Mouse (Mus musculus): ENCODE data around the gene Cav3. TPM values are rescaled to one million over a fixed set of nuclear protein-coding genes. Genes with fewer than 3 reads are reported as not detected.
A peak's percentile ranks its signal among the peaks of the same experiment; 100 is the strongest.

Gene Cav3
- polyA plus RNA-seq, 1 experiment from 2014 or later = 127 TPM

GRCm38 (mm10) chr6:112490625-112491242 lies 31.4 kb downstream of the Cav3 start:
- H3K9me3 ChIP-seq (replicated peaks; ENCODE audit: control insufficient read depth, low read length) = no peaks in the 10 kb centered on the region
- WGBS = 2% methylated on average over 35 of the region's 35 CpGs

DNA sequence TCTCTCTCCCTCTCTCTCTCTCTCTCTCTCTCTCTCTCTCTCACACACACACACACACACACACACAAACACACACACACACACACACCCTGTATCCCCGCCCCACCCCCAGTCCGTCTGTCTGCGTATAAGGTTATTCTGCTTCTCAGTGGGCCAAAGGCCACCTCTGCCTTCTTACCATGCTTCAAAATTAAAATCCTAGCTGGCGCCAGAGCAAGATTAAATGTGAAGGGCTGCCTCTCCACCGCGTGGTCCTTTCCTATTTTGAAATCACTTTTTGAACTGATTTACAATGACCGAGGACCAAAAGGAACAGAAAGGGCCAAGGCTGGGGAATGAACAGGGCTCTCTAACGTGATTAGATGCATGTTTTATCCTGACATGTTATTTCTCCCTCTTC lies 32.2 kb downstream of the Cav3 start:
- Histone ChIP-seq H3K9ac (ENCODE audit: low read length) (no peak overlapping the region), H3K27ac (ENCODE audit: low read length) (no peak overlapping the region), H3K36me3 (ENCODE audit: control insufficient read depth, insufficient read depth) (no peaks in the 10 kb centered on the region), H3K4me1 (ENCODE audit: control insufficient read depth, insufficient read depth, low read length) (peaks cover 7% of the 10 kb centered on the region), H3K9me3 (replicated peaks; ENCODE audit: control insufficient read depth, low read length) (no peaks in the 10 kb centered on the region), H3K4me3 (ENCODE audit: low read length) (no peak overlapping the region), H3K4me2 (ENCODE audit: low read depth, low read length) (no peak overlapping the region), H3K27me3 (ENCODE audit: control insufficient read depth, insufficient read depth, low read length) (peaks cover 49% of the 10 kb centered on the region)
- 80% methylated on average over 8 of the region's 8 CpGs for WGBS
- no peak for ATAC-seq (replicated peaks; ENCODE audit: extremely low read depth, insufficient read depth, low FRiP score)

More at GRCm38 (mm10) chr6:112490625-112491242, 31.4 kb downstream of the Cav3 start:
- peak overlapping the region; percentile 42 for H3K9ac ChIP-seq (ENCODE audit: low read length)
- peak overlapping the region; percentile 84 for H3K4me2 ChIP-seq (ENCODE audit: low read depth, low read length)
- no peak overlapping the region for H3K27ac ChIP-seq (ENCODE audit: low read length)
- peaks cover 49% of the 10 kb centered on the region for H3K27me3 ChIP-seq (ENCODE audit: control insufficient read depth, insufficient read depth, low read length)
- no peaks in the 10 kb centered on the region for H3K36me3 ChIP-seq (ENCODE audit: control insufficient read depth, insufficient read depth)
- peaks cover 7% of the 10 kb centered on the region for H3K4me1 ChIP-seq (ENCODE audit: control insufficient read depth, insufficient read depth, low read length)
- H3K4me3 ChIP-seq (ENCODE audit: low read length) = peak overlapping the region; percentile 54
- ATAC-seq (replicated peaks; ENCODE audit: extremely low read depth, insufficient read depth, low FRiP score) = peak; percentile 53; the same call in 1 of the 2 replicates

- ATAC-seq (replicated peaks; ENCODE audit: extremely low read depth, insufficient read depth, low FRiP score) = no peak
- WGBS = 80% methylated on average over 6 of the region's 6 CpGs
- H3K27me3 ChIP-seq (ENCODE audit: control insufficient read depth, insufficient read depth, low read length) = peaks cover 41% of the 10 kb centered on the region
Observed at GRCm38 (mm10) chr6:112492656-112493055, 33.4 kb downstream of the Cav3 start.

GRCm38 (mm10) chr6:112493371-112493770 lies 34.1 kb downstream of the Cav3 start:
- Histone ChIP-seq H3K4me3 (ENCODE audit: low read length) (no peak overlapping the region), H3K4me1 (ENCODE audit: control insufficient read depth, insufficient read depth, low read length) (peaks cover 7% of the 10 kb centered on the region), H3K4me2 (ENCODE audit: low read depth, low read length) (no peak overlapping the region), H3K27ac (ENCODE audit: low read length) (no peak overlapping the region), H3K36me3 (ENCODE audit: control insufficient read depth, insufficient read depth) (no peaks in the 10 kb centered on the region), H3K27me3 (ENCODE audit: control insufficient read depth, insufficient read depth, low read length) (peaks cover 34% of the 10 kb centered on the region), H3K9ac (ENCODE audit: low read length) (no peak overlapping the region), H3K9me3 (replicated peaks; ENCODE audit: control insufficient read depth, low read length) (no peaks in the 10 kb centered on the region)
- 80% methylated on average over 9 of the region's 9 CpGs for WGBS
- no peak for ATAC-seq (replicated peaks; ENCODE audit: extremely low read depth, insufficient read depth, low FRiP score)

More at GRCm38 (mm10) chr6:112492656-112493055, 33.4 kb downstream of the Cav3 start:
- Histone ChIP-seq H3K27ac (ENCODE audit: low read length) (no peak overlapping the region), H3K36me3 (ENCODE audit: control insufficient read depth, insufficient read depth) (no peaks in the 10 kb centered on the region), H3K4me3 (ENCODE audit: low read length) (no peak overlapping the region), H3K4me2 (ENCODE audit: low read depth, low read length) (no peak overlapping the region), H3K9me3 (replicated peaks; ENCODE audit: control insufficient read depth, low read length) (no peaks in the 10 kb centered on the region), H3K9ac (ENCODE audit: low read length) (no peak overlapping the region), H3K4me1 (ENCODE audit: control insufficient read depth, insufficient read depth, low read length) (peaks cover 7% of the 10 kb centered on the region)

DNA sequence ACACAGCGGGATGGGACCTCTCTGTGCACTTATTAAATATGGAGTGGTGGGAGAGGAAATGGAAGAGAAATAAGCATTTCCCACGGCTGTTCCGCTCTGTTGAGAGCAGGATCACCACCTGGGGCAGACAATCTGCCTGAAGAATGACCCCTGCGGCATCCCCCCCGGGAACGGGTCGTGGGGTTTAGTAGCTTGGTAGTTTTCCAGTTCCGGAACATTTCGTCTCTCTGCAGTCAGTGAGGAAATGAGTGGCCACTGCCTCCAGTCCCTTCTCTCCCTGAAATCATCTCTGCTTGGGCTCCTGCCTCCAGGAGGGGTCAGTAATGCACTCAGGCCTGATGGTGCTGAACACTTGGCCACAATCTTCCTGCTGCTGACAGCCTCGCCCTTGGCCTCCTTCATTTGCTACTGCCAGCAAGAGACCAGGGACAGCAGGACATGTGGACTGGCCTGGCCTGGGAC lies 35.3 kb downstream of the Cav3 start:
- WGBS = 61% methylated on average over 10 of the region's 10 CpGs
- no peak overlapping the region for H3K27ac ChIP-seq (ENCODE audit: low read length)
- H3K9me3 ChIP-seq (replicated peaks; ENCODE audit: control insufficient read depth, low read length) = no peaks in the 10 kb centered on the region
- no peaks in the 10 kb centered on the region for H3K4me1 ChIP-seq (ENCODE audit: control insufficient read depth, insufficient read depth, low read length)
- H3K4me2 ChIP-seq (ENCODE audit: low read depth, low read length) = no peak overlapping the region
- no peak overlapping the region for H3K4me3 ChIP-seq (ENCODE audit: low read length)
- H3K36me3 ChIP-seq (ENCODE audit: control insufficient read depth, insufficient read depth) = no peaks in the 10 kb centered on the region
- H3K27me3 ChIP-seq (ENCODE audit: control insufficient read depth, insufficient read depth, low read length) = peaks cover 22% of the 10 kb centered on the region
- no peak for ATAC-seq (replicated peaks; ENCODE audit: extremely low read depth, insufficient read depth, low FRiP score)
- H3K9ac ChIP-seq (ENCODE audit: low read length) = no peak overlapping the region

DNA sequence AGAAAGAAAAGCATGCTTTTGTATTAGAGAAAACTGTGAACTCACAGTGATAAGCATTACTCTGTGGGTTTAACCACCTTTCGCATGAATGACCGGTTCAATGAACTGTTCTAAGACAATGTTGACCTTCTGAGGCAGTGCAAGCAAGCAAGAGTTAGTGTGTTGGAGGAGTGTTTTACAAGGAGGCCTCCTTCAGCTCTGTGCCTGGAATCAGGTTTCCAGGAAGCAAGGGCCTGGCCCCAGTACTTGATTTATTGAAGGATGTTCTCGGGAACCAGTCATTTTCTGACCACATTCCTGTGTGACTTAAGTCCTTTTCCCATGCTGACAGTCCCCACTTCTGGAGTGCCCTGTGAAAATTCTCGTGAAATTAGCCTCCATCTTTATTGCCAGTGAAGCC lies 35.9 kb downstream of the Cav3 start:
- Histone ChIP-seq H3K27ac (ENCODE audit: low read length) (no peak overlapping the region), H3K4me2 (ENCODE audit: low read depth, low read length) (no peak overlapping the region), H3K36me3 (ENCODE audit: control insufficient read depth, insufficient read depth) (no peaks in the 10 kb centered on the region), H3K4me3 (ENCODE audit: low read length) (no peak overlapping the region), H3K27me3 (ENCODE audit: control insufficient read depth, insufficient read depth, low read length) (peaks cover 16% of the 10 kb centered on the region), H3K4me1 (ENCODE audit: control insufficient read depth, insufficient read depth, low read length) (no peaks in the 10 kb centered on the region), H3K9ac (ENCODE audit: low read length) (no peak overlapping the region), H3K9me3 (replicated peaks; ENCODE audit: control insufficient read depth, low read length) (no peaks in the 10 kb centered on the region)
- 52% methylated on average over 4 of the region's 4 CpGs for whole genome bisulfite sequencing
- ATAC-seq (replicated peaks; ENCODE audit: extremely low read depth, insufficient read depth, low FRiP score) = no peak

DNA sequence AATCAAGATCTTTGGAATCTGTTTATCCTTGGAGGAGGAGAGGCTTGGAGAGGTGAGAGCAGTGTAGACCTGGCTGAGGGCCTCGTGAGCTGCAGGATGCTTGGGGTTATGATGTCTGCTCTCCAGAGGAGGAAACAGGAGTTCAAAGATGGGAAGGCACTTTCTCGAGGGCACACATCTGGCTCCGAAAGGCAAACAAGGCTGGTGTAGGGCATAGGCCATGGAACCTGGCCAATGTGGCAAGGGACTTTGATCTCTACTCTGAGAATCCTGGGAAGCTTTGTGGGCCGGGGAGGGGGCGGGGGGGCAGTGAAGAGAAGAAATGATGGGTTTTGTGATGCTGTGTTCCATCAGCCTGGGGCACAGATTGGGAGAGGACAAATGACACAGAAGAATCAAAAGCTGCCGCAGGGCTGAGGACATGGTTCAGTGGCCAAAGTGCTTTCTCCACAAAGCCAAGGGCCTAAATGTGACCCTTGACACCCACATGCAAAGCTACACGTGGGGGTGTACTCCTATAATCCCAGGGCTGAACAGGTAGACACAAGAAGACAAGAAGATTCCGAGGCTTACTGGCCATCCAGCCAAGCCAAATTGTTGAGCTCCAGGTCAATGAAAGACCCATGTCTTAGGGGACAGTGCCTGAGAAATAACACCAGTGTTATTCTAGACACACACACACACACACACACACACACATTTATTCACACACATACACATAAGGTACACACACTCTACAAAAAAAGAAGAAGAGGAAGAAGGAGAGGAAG lies 37.2 kb downstream of the Cav3 start:
- Histone ChIP-seq H3K36me3 (ENCODE audit: control insufficient read depth, insufficient read depth) (no peaks in the 10 kb centered on the region), H3K9ac (ENCODE audit: low read length) (no peak overlapping the region), H3K9me3 (replicated peaks; ENCODE audit: control insufficient read depth, low read length) (no peaks in the 10 kb centered on the region), H3K4me3 (ENCODE audit: low read length) (no peak overlapping the region), H3K4me1 (ENCODE audit: control insufficient read depth, insufficient read depth, low read length) (peaks cover 2% of the 10 kb centered on the region; the same call in 1 of the 2 replicates), H3K27me3 (ENCODE audit: control insufficient read depth, insufficient read depth, low read length) (peaks cover 10% of the 10 kb centered on the region; the same call in 1 of the 2 replicates), H3K27ac (ENCODE audit: low read length) (no peak overlapping the region), H3K4me2 (ENCODE audit: low read depth, low read length) (no peak overlapping the region)
- ATAC-seq (replicated peaks; ENCODE audit: extremely low read depth, insufficient read depth, low FRiP score) = no peak
- WGBS = 71% methylated on average over 8 of the region's 8 CpGs

- Histone ChIP-seq H3K36me3 (ENCODE audit: control insufficient read depth, insufficient read depth) (no peaks in the 10 kb centered on the region), H3K9me3 (replicated peaks; ENCODE audit: control insufficient read depth, low read length) (no peaks in the 10 kb centered on the region), H3K27ac (ENCODE audit: low read length) (no peak overlapping the region), H3K4me1 (ENCODE audit: control insufficient read depth, insufficient read depth, low read length) (peaks cover 2% of the 10 kb centered on the region; the same call in 1 of the 2 replicates), H3K27me3 (ENCODE audit: control insufficient read depth, insufficient read depth, low read length) (peaks cover 8% of the 10 kb centered on the region; the same call in 1 of the 2 replicates), H3K4me3 (ENCODE audit: low read length) (no peak overlapping the region), H3K9ac (ENCODE audit: low read length) (no peak overlapping the region), H3K4me2 (ENCODE audit: low read depth, low read length) (no peak overlapping the region)
- ATAC-seq (replicated peaks; ENCODE audit: extremely low read depth, insufficient read depth, low FRiP score) = no peak
- 41% methylated on average over 2 of the region's 2 CpGs for WGBS
Observed at GRCm38 (mm10) chr6:112497456-112497855, 38.2 kb downstream of the Cav3 start.

- WGBS = 86% methylated on average over 3 of the region's 3 CpGs
- Histone ChIP-seq H3K4me3 (ENCODE audit: low read length) (no peak overlapping the region), H3K9me3 (replicated peaks; ENCODE audit: control insufficient read depth, low read length) (no peaks in the 10 kb centered on the region), H3K4me1 (ENCODE audit: control insufficient read depth, insufficient read depth, low read length) (peaks cover 2% of the 10 kb centered on the region; the same call in 1 of the 2 replicates), H3K9ac (ENCODE audit: low read length) (no peak overlapping the region), H3K4me2 (ENCODE audit: low read depth, low read length) (no peak overlapping the region), H3K36me3 (ENCODE audit: control insufficient read depth, insufficient read depth) (no peaks in the 10 kb centered on the region), H3K27ac (ENCODE audit: low read length) (no peak overlapping the region), H3K27me3 (ENCODE audit: control insufficient read depth, insufficient read depth, low read length) (no peaks in the 10 kb centered on the region)
- ATAC-seq (replicated peaks; ENCODE audit: extremely low read depth, insufficient read depth, low FRiP score) = no peak
Observed at GRCm38 (mm10) chr6:112498716-112499115, 39.4 kb downstream of the Cav3 start.
